Comparison of ENCODE assay signal across 17 mouse cellular contexts in genomic region chr14:8993421-8993820, GRCm38 (mm10).
"Had no signal": no experiment of that assay in that cellular context is flagged by ENCODE, and none has a peak within 500 bp of the region (broad histone marks: within the 10 kb centered on the region; RNA-seq: fewer than 3 reads in every experiment).

No protein-coding gene starts in this region.

- H3K27ac ChIP-seq: liver, embryonic 14.5 days; lung, embryonic 15.5 days; macrophage; midbrain, embryonic 13.5 days; midbrain, embryonic 15.5 days; stomach, embryonic 15.5 days; stomach, postnatal 0 days had no signal

- DNase-seq: lung, adult 2 months; lung, postnatal 14 days; lung, postnatal 36 days; right cerebral cortex, postnatal 14 days; thymus, adult 2 months; thymus, postnatal 25 days; thymus, postnatal 4 days had no signal

- H3K27me3 ChIP-seq: lung, embryonic 15.5 days; megakaryocyte, embryonic 14.5 days; midbrain, embryonic 13.5 days; midbrain, embryonic 15.5 days; stomach, embryonic 15.5 days had no signal

- H3K4me3 ChIP-seq: lung, embryonic 15.5 days; megakaryocyte, embryonic 14.5 days; midbrain, embryonic 13.5 days; midbrain, embryonic 15.5 days; stomach, embryonic 15.5 days had no signal

- H3K9ac ChIP-seq: liver, embryonic 14.5 days; lung, embryonic 15.5 days; midbrain, embryonic 13.5 days; midbrain, embryonic 15.5 days; stomach, embryonic 15.5 days had no signal

- H3K36me3 ChIP-seq: lung, embryonic 15.5 days; midbrain, embryonic 13.5 days; midbrain, embryonic 15.5 days; stomach, embryonic 15.5 days had no signal

- H3K4me2 ChIP-seq: lung, embryonic 15.5 days; midbrain, embryonic 11.5 days; midbrain, embryonic 13.5 days; midbrain, embryonic 15.5 days; stomach, embryonic 15.5 days had no signal

- H3K9me3 ChIP-seq: lung, embryonic 15.5 days; midbrain, embryonic 13.5 days; midbrain, embryonic 15.5 days; stomach, embryonic 15.5 days had no signal

- ATAC-seq: lung, postnatal 0 days; midbrain, embryonic 13.5 days; midbrain, embryonic 15.5 days had no signal

- H3K4me1 ChIP-seq: lung, embryonic 15.5 days; megakaryocyte, embryonic 14.5 days; midbrain, embryonic 13.5 days; midbrain, embryonic 15.5 days; stomach, embryonic 15.5 days had no signal
